Mouse (Mus musculus) MEL (cell line): Measurements from ENCODE around the gene Tsga10. TPM values are rescaled to one million over a fixed set of nuclear protein-coding genes. Genes with fewer than 3 reads are reported as not detected.

ENCODE experiments used
- DNase-seq: peaks from one replicate; pipeline ENCODE4 v3.0.0; 2011; ENCODE audit warnings: low read depth, low spot score
- H3K27ac ChIP-seq: 2 replicates; pipeline ENCODE4 v1.5.1; 2012; ENCODE audit warnings: low read depth, mild to moderate bottlenecking, control low read depth, low read length, moderate library complexity; ENCODE audit not compliant: control insufficient read depth
- H3K27me3 ChIP-seq, 2 experiments: fragments of 150-350 bp in 1 of 2; sonication (generic) in 1 of 2; 2 replicates each; pipeline ENCODE4 v1.6.1; 2012; ENCODE audit warnings: low read length in 2 of 2, mild to moderate bottlenecking in 2 of 2, improper control_type of control experiment in 1 of 2, moderate library complexity in 1 of 2; ENCODE audit not compliant: insufficient read depth in 2 of 2, control insufficient read depth in 1 of 2
- H3K36me3 ChIP-seq, 2 experiments: 2 replicates each; pipeline ENCODE4 v1.6.1; 2012 to 2014; ENCODE audit warnings: low read length in 2 of 2, improper control_type of control experiment in 1 of 2, inconsistent platforms in 1 of 2, mild to moderate bottlenecking in 1 of 2; ENCODE audit not compliant: insufficient read depth in 2 of 2, control insufficient read depth in 1 of 2
- H3K4me1 ChIP-seq, 2 experiments: fragments of 150-350 bp in 1 of 2; sonication (generic) in 1 of 2; 2 replicates each; pipeline ENCODE4 v1.6.1; 2012; ENCODE audit warnings: low read length in 2 of 2, improper control_type of control experiment in 1 of 2, mild to moderate bottlenecking in 1 of 2; ENCODE audit not compliant: insufficient read depth in 2 of 2, control insufficient read depth in 1 of 2
- H3K4me3 ChIP-seq, 2 experiments: fragments of 150-350 bp in 1 of 2; sonication (generic) in 1 of 2; 2 replicates each; pipeline ENCODE4 v1.5.1; 2012; ENCODE audit warnings: low read depth in 2 of 2, low read length in 2 of 2, mild to moderate bottlenecking in 2 of 2, moderate library complexity in 2 of 2, control low read depth in 1 of 2, improper control_type of control experiment in 1 of 2; ENCODE audit not compliant: control insufficient read depth in 1 of 2, insufficient read depth in 1 of 2
- H3K79me2 ChIP-seq: 2 replicates; pipeline ENCODE4 v1.6.1; 2012; ENCODE audit warnings: mild to moderate bottlenecking, low read length, moderate library complexity; ENCODE audit not compliant: control insufficient read depth, poor library complexity, insufficient read depth
- H3K9ac ChIP-seq: 2 replicates; pipeline ENCODE4 v1.6.1; 2012; ENCODE audit warnings: low read depth, mild to moderate bottlenecking, control low read depth, low read length, moderate library complexity; ENCODE audit not compliant: control insufficient read depth, poor library complexity, severe bottlenecking
- H3K9me3 ChIP-seq: fragments of 150-350 bp; sonication (generic); replicated peaks from 2 replicates; pipeline ENCODE4 v1.6.1; 2012; ENCODE audit warnings: mild to moderate bottlenecking, low read length, improper control_type of control experiment, moderate library complexity; ENCODE audit not compliant: insufficient read depth
- CHD1 ChIP-seq: IDR thresholded peaks from 2 replicates; pipeline ENCODE4 v1.6.1; 2012; ENCODE audit warnings: low read depth, mild to moderate bottlenecking, inconsistent platforms, low read length, improper control_type of control experiment
- CHD2 ChIP-seq: IDR thresholded peaks from 2 replicates; pipeline ENCODE4 v1.6.1; 2011; ENCODE audit warnings: low read length, improper control_type of control experiment
- CTCF ChIP-seq, 3 experiments: IDR thresholded peaks in 2 of 3; conservative IDR thresholded peaks in 1 of 3; 2 replicates each; pipeline ENCODE4 v1.5.1; 2011 to 2012; ENCODE audit warnings: low read length in 3 of 3, low read depth in 2 of 3, mild to moderate bottlenecking in 2 of 3, improper control_type of control experiment in 1 of 3, inconsistent platforms in 1 of 3, mixed read lengths in 1 of 3, moderate library complexity in 1 of 3; ENCODE audit not compliant: control insufficient read depth in 1 of 3, insufficient read depth in 1 of 3, poor library complexity in 1 of 3, severe bottlenecking in 1 of 3
- EP300 ChIP-seq, 2 experiments: IDR thresholded peaks; 2 replicates each; pipeline ENCODE4 v1.6.1; 2011; ENCODE audit warnings: improper control_type of control experiment in 2 of 2, low read length in 2 of 2, low read depth in 1 of 2, mild to moderate bottlenecking in 1 of 2
- ETS1 ChIP-seq: IDR thresholded peaks from 2 replicates; pipeline ENCODE4 v1.6.1; 2012; ENCODE audit warnings: low read depth, mild to moderate bottlenecking, inconsistent platforms, low read length, improper control_type of control experiment, moderate library complexity
- GATA1 ChIP-seq: IDR thresholded peaks from 2 replicates; pipeline ENCODE4 v1.6.1; 2011; ENCODE audit warnings: low read depth, low read length, improper control_type of control experiment
- MAFK ChIP-seq: IDR thresholded peaks from 2 replicates; pipeline ENCODE4 v1.6.1; 2011; ENCODE audit warnings: low read depth, mild to moderate bottlenecking, low read length, improper control_type of control experiment, borderline replicate concordance
- MAZ ChIP-seq: IDR thresholded peaks from 2 replicates; pipeline ENCODE4 v1.6.1; 2012; ENCODE audit warnings: low read depth, mild to moderate bottlenecking, inconsistent platforms, low read length, improper control_type of control experiment
- MXI1 ChIP-seq: IDR thresholded peaks from 2 replicates; pipeline ENCODE4 v1.6.1; 2011; ENCODE audit warnings: mild to moderate bottlenecking, low read depth, low read length, improper control_type of control experiment
- NELFE ChIP-seq: IDR thresholded peaks from 2 replicates; pipeline ENCODE4 v1.6.1; 2011; ENCODE audit warnings: low read depth, low read length, improper control_type of control experiment
- NRF1 ChIP-seq: IDR thresholded peaks from 2 replicates; pipeline ENCODE4 v1.6.1; 2014; ENCODE audit warnings: low read depth, mild to moderate bottlenecking, inconsistent platforms, low read length, improper control_type of control experiment, moderate library complexity; ENCODE audit not compliant: poor library complexity, insufficient read depth, severe bottlenecking
- POLR2A ChIP-seq, 2 experiments: IDR thresholded peaks; 2 replicates each; pipeline ENCODE4 v1.6.1; 2011 to 2012; ENCODE audit warnings: low read length in 2 of 2, mild to moderate bottlenecking in 2 of 2, control low read depth in 1 of 2, improper control_type of control experiment in 1 of 2, low read depth in 1 of 2, moderate library complexity in 1 of 2; ENCODE audit not compliant: control insufficient read depth in 1 of 2, insufficient read depth in 1 of 2, poor library complexity in 1 of 2
- POLR2AphosphoS2 ChIP-seq: IDR thresholded peaks from 2 replicates; pipeline ENCODE4 v1.6.1; 2011; ENCODE audit warnings: low read length, improper control_type of control experiment
- POLR2AphosphoS5 ChIP-seq: IDR thresholded peaks from 2 replicates; pipeline ENCODE4 v1.6.1; 2012; ENCODE audit warnings: low read depth, borderline replicate concordance, mild to moderate bottlenecking, inconsistent platforms, low read length, moderate library complexity, mixed read lengths
- RAD21 ChIP-seq: IDR thresholded peaks from 2 replicates; pipeline ENCODE4 v1.6.1; 2011; ENCODE audit warnings: mild to moderate bottlenecking, low read depth, low read length, improper control_type of control experiment
- TAL1 ChIP-seq: IDR thresholded peaks from 2 replicates; pipeline ENCODE4 v1.6.1; 2012; ENCODE audit warnings: mild to moderate bottlenecking, inconsistent platforms, low read length, moderate library complexity, mixed read lengths
- UBTF ChIP-seq: IDR thresholded peaks from 2 replicates; pipeline ENCODE4 v1.6.1; 2012; ENCODE audit warnings: low read depth, mild to moderate bottlenecking, inconsistent platforms, low read length, improper control_type of control experiment, moderate library complexity, borderline replicate concordance; ENCODE audit not compliant: insufficient read depth
- ZC3H11A ChIP-seq: IDR thresholded peaks from 2 replicates; pipeline ENCODE4 v1.6.1; 2012; ENCODE audit warnings: low read depth, mild to moderate bottlenecking, inconsistent platforms, low read length, improper control_type of control experiment
- ZNF384 ChIP-seq: IDR thresholded peaks from 2 replicates; pipeline ENCODE4 v1.6.1; 2012; ENCODE audit warnings: low read depth, mild to moderate bottlenecking, inconsistent platforms, low read length, improper control_type of control experiment
- polyA plus RNA-seq, 2 experiments: library from polyadenylated mRNA; stranded (reverse) in 1 of 2; unstranded in 1 of 2; fragments of >175 nt in 1 of 2; fragments of >200 nt in 1 of 2; gene quantifications; 2 replicates each; pipeline versions ENCODE4 v1.2.1 to v1.2.4; 2012; ENCODE audit warnings: low replicate concordance in 2 of 2, low read depth in 1 of 2; ENCODE audit not compliant: insufficient read length in 2 of 2, insufficient read depth in 1 of 2, missing spikeins in 1 of 2
- total RNA-seq: library from RNA; depleted of rRNA; stranded (reverse); fragments of 300-350 nt; gene quantifications from 2 replicates; pipeline ENCODE4 v1.2.3, GENCODE M21; 2012

Gene Tsga10
- total and polyA plus RNA-seq, 3 experiments: 0.35 to 0.64 TPM; not detected in 1

GRCm38 (mm10) chr1:37718516-37718915, 147.7 kb downstream of the Tsga10 start:
- Histone ChIP-seq H3K27ac (no peak overlapping the region), H3K4me1 (no peaks in the 10 kb centered on the region), H3K4me3 (no peak overlapping the region), H3K9me3 (no peaks in the 10 kb centered on the region), H3K9ac (no peak overlapping the region), H3K79me2 (no peaks in the 10 kb centered on the region), H3K36me3 (no peaks in the 10 kb centered on the region), H3K27me3 (peaks cover 5 to 10% of the 10 kb centered on the region in 2 experiments; a peak in 3 of 4 replicates)
- no peak for TF ChIP-seq ETS1
- no peak for TF ChIP-seq NELFE
- TF ChIP-seq EP300 (IDR thresholded peaks at IDR 0.05; ENCODE audit: low read depth in 1 of 2, low read length in 2 of 2): no peak
- TF ChIP-seq NRF1: no peak
- no peak for TF ChIP-seq MAZ
- no peak for TF ChIP-seq POLR2AphosphoS5
- TF ChIP-seq CTCF (IDR thresholded peaks at IDR 0.05 in 2 of 3, conservative IDR thresholded peaks at IDR 0.05 in 1 of 3; ENCODE audit: control insufficient read depth in 1 of 3, insufficient read depth in 1 of 3, low read depth in 2 of 3, low read length in 3 of 3, poor library complexity in 1 of 3, severe bottlenecking in 1 of 3): no peak
- no peak for TF ChIP-seq GATA1
- TF ChIP-seq CHD2: no peak
- TF ChIP-seq TAL1: no peak
- no peak for TF ChIP-seq POLR2A (IDR thresholded peaks at IDR 0.05; ENCODE audit: control insufficient read depth in 1 of 2, insufficient read depth in 1 of 2, low read depth in 1 of 2, low read length in 2 of 2, poor library complexity in 1 of 2)
- no peak for TF ChIP-seq MAFK
- no peak for TF ChIP-seq RAD21
- TF ChIP-seq POLR2AphosphoS2: no peak
- no peak for DNase-seq

DNA sequence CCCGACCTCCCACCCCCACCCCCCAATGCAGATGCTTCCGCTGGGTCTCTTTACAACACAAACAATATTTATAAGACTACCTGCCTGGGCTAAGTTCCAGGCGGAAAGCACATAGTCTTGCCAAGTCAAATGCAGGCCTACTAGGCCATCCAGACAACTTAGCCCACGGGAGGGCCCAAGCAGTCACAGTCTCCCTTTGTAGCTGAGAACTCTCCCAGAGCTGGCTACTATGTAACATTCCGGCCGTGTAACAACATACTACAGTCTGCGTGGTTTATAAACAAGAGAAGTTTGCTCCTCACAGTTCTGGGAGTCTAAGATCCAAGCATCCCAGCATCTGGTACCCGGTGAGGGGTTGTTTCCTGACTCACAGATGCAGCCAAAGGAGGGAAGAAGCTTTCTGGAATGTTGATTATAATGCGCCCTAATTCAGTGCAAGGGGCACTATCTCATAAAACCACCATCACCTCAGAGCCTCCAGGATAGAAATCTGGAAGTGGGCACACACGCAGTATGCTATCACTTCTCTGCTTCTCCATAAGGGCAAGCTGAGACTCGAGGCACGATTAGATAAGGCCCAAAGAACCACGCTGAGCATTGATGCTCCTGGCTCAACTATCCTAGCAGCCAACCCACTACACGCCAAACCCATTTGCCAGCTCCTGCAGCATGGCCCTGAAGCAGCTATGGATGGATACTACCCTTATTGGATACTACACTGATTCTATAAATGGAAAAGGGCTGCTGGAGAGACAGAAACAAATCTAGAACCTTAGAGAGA, 148.6 kb downstream of the Tsga10 start:
- H3K79me2 ChIP-seq: no peaks in the 10 kb centered on the region
- TF ChIP-seq ZC3H11A (no peak), CTCF (IDR thresholded peaks at IDR 0.05 in 2 of 3, conservative IDR thresholded peaks at IDR 0.05 in 1 of 3; ENCODE audit: control insufficient read depth in 1 of 3, insufficient read depth in 1 of 3, low read depth in 2 of 3, low read length in 3 of 3, poor library complexity in 1 of 3, severe bottlenecking in 1 of 3) (no peak), TAL1 (no peak), UBTF (no peak), MXI1 (no peak), RAD21 (no peak), ZNF384 (no peak), POLR2AphosphoS5 (no peak), GATA1 (no peak), MAZ (no peak), CHD1 (no peak), NRF1 (no peak)
- TF ChIP-seq, all 39 proteins: peak for 0
- no peak for DNase-seq
- Histone ChIP-seq H3K27ac (no peak overlapping the region), H3K36me3 (peaks cover 0 to 3% of the 10 kb centered on the region in 2 experiments; a peak in 2 of 4 replicates), H3K4me3 (no peak overlapping the region), H3K4me1 (peaks cover 0 to 2% of the 10 kb centered on the region in 2 experiments; a peak in 2 of 4 replicates), H3K9ac (no peak overlapping the region), H3K27me3 (peaks cover 5 to 10% of the 10 kb centered on the region in 2 experiments; a peak in 3 of 4 replicates), H3K9me3 (no peaks in the 10 kb centered on the region)
